Mouse (Mus musculus): ENCODE data around the gene Gm48552.

GRCm38 (mm10) chr10:81392781-81393185, 4.0 kb downstream of the Gm48552 start, which contains the start of gene Smim24:
- no peak for TF ChIP-seq POLR2A (IDR thresholded peaks at IDR 0.05; ENCODE audit: insufficient read depth, low read depth, low read length)
- no peak for TF ChIP-seq CTCF (IDR thresholded peaks at IDR 0.05)
- no peak for TF ChIP-seq EP300 (IDR thresholded peaks at IDR 0.05; ENCODE audit: insufficient read depth, low read depth, low read length)

Measured in heart, adult 2 months (tissue).